Mouse (Mus musculus) MEL (cell line): ENCODE measurements around the gene Ccdc88c.

Source experiments
- CTCF ChIP-seq, 3 experiments: IDR thresholded peaks in 2 of 3; conservative IDR thresholded peaks in 1 of 3; 2 replicates each; pipeline ENCODE4 v1.5.1; 2011 to 2012; ENCODE audit warnings: low read length in 3 of 3, low read depth in 2 of 3, mild to moderate bottlenecking in 2 of 3, improper control_type of control experiment in 1 of 3, inconsistent platforms in 1 of 3, mixed read lengths in 1 of 3, moderate library complexity in 1 of 3; ENCODE audit not compliant: control insufficient read depth in 1 of 3, insufficient read depth in 1 of 3, poor library complexity in 1 of 3, severe bottlenecking in 1 of 3
- EP300 ChIP-seq, 2 experiments: IDR thresholded peaks; 2 replicates each; pipeline ENCODE4 v1.6.1; 2011; ENCODE audit warnings: improper control_type of control experiment in 2 of 2, low read length in 2 of 2, low read depth in 1 of 2, mild to moderate bottlenecking in 1 of 2
- ETS1 ChIP-seq: IDR thresholded peaks from 2 replicates; pipeline ENCODE4 v1.6.1; 2012; ENCODE audit warnings: low read depth, mild to moderate bottlenecking, inconsistent platforms, low read length, improper control_type of control experiment, moderate library complexity
- USF1 ChIP-seq: IDR thresholded peaks from 2 replicates; pipeline ENCODE4 v1.6.1; 2014; ENCODE audit warnings: low read depth, mild to moderate bottlenecking, inconsistent platforms, low read length, improper control_type of control experiment, moderate library complexity

GRCm38 (mm10) chr12:100907598-100908297, 121.1 kb downstream of the Ccdc88c start, which contains the start of gene Gpr68:
- no peak for TF ChIP-seq USF1
- no peak for TF ChIP-seq EP300 (IDR thresholded peaks at IDR 0.05; ENCODE audit: low read depth in 1 of 2, low read length in 2 of 2)
- TF ChIP-seq ETS1 = no peak
- no peak for TF ChIP-seq CTCF (IDR thresholded peaks at IDR 0.05 in 2 of 3, conservative IDR thresholded peaks at IDR 0.05 in 1 of 3; ENCODE audit: control insufficient read depth in 1 of 3, insufficient read depth in 1 of 3, low read depth in 2 of 3, low read length in 3 of 3, poor library complexity in 1 of 3, severe bottlenecking in 1 of 3)
